Mouse (Mus musculus) 416B (cell line): Measurements from ENCODE around the gene Rangap1.

Experiments
- DNase-seq: peaks from one replicate; pipeline ENCODE4 v3.0.0; 2011; ENCODE audit warnings: low read depth

Gene Rangap1

GRCm38 (mm10) chr15:81744992-81745600 is at the start of gene Rangap1, which contains the start of gene Zc3h7b:
Gene Rangap1 (minus strand): TSS chr15:81745530.
Gene Zc3h7b (plus strand): TSS chr15:81745057.
- DNase-seq = peak; percentile 71

GRCm38 (mm10) chr15:81792444-81792843 is 47.1 kb upstream of the Rangap1 start:
- DNase-seq = no peak

GRCm38 (mm10) chr15:81787525-81787924 is 42.2 kb upstream of the Rangap1 start:
- DNase-seq = no peak

- DNase-seq = no peak
Observed at GRCm38 (mm10) chr15:81785701-81786100, 40.4 kb upstream of the Rangap1 start.

GRCm38 (mm10) chr15:81784762-81785161 is 39.4 kb upstream of the Rangap1 start:
- DNase-seq = no peak

- no peak for DNase-seq
Observed at GRCm38 (mm10) chr15:81781816-81782215, 36.5 kb upstream of the Rangap1 start.

- no peak for DNase-seq
Observed at GRCm38 (mm10) chr15:81776631-81777422, 31.5 kb upstream of the Rangap1 start.

- DNase-seq = peak; percentile 12
Observed at GRCm38 (mm10) chr15:81774505-81775171, 29.3 kb upstream of the Rangap1 start.

GRCm38 (mm10) chr15:81772431-81773120 is 27.2 kb upstream of the Rangap1 start:
- DNase-seq = no peak

GRCm38 (mm10) chr15:81769037-81769436 is 23.7 kb upstream of the Rangap1 start:
- DNase-seq = no peak

GRCm38 (mm10) chr15:81766439-81766838 is 21.1 kb upstream of the Rangap1 start:
- no peak for DNase-seq

- DNase-seq = no peak
Observed at GRCm38 (mm10) chr15:81765651-81766050, 20.3 kb upstream of the Rangap1 start.

GRCm38 (mm10) chr15:81764573-81764972 is 19.2 kb upstream of the Rangap1 start:
- DNase-seq = no peak

GRCm38 (mm10) chr15:81761959-81762358 is 16.6 kb upstream of the Rangap1 start:
- DNase-seq = no peak

GRCm38 (mm10) chr15:81761381-81761780 is 16.1 kb upstream of the Rangap1 start:
- DNase-seq = no peak

GRCm38 (mm10) chr15:81760361-81761079 is 15.2 kb upstream of the Rangap1 start:
- DNase-seq = peak; percentile 50

- DNase-seq = no peak
Observed at GRCm38 (mm10) chr15:81759542-81759941, 14.2 kb upstream of the Rangap1 start.

GRCm38 (mm10) chr15:81758701-81759100 is 13.4 kb upstream of the Rangap1 start:
- DNase-seq = no peak

GRCm38 (mm10) chr15:81753669-81754068 is 8.3 kb upstream of the Rangap1 start:
- no peak for DNase-seq

GRCm38 (mm10) chr15:81749742-81750141 is 4.4 kb upstream of the Rangap1 start:
- DNase-seq = no peak

GRCm38 (mm10) chr15:81745601-81746114 is 328 bp upstream of the Rangap1 start:
- peak; percentile 61 for DNase-seq
